Mouse (Mus musculus) NIH3T3 (cell line): ENCODE measurements around the gene Ret.

Source experiments
- DNase-seq: peaks from one replicate; pipeline ENCODE4 v3.0.0-alpha.2; 2012; ENCODE audit warnings: low read depth

Gene Ret

DNA sequence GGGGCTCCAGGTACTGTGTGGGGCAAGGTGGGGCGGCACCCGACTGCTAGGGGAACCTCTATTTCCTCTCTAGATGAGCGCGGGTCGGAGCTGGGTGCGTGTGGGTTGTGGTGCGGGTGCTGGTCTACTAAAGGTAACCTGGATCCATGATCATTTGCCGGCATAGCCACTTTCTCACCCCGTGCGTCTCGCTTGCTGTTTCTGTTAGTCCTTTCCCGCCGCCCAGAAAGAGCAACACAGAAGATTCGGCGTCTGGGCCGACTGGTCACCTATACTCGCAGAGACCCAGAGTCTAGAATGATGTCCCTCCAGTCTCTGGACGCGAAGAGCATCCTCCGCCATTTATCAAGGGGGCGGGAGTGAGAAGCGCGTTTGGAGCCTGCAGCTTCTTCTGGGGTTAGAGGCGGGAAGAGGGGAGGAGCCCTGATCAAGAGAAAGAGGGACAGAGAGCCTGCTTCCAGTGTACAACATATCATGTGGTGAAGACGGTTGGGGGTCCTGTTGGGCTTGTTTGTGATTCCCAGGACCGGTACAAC lies at the start of gene Ret:
TSS of gene Ret (minus strand) at position 279 of the 536 bp plus-strand sequence.
- no peak for DNase-seq

DNA sequence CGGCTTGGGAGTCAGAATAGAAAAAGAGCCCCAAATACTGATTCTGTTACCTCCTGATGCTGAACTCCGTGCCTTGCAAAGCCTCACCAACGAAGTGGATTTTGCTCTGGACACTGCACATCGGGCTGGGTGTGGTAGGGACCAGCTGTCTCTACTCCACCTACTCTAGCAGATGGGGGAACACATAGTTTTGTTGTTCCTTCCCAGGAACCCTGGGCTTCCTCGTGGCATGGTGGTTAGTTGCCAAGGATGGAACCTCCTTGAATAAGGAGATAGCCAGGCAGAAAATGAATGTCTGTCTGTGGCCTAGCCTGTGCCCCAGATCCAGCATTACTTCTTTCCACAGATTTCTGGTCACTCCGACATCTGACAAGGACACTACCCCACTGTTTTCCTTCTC lies 49.6 kb upstream of the Ret start:
- DNase-seq = no peak

GRCm38 (mm10) chr6:118244106-118244505 lies 46.6 kb upstream of the Ret start:
- DNase-seq = no peak

GRCm38 (mm10) chr6:118242941-118243340 lies 45.4 kb upstream of the Ret start:
- DNase-seq = no peak

DNA sequence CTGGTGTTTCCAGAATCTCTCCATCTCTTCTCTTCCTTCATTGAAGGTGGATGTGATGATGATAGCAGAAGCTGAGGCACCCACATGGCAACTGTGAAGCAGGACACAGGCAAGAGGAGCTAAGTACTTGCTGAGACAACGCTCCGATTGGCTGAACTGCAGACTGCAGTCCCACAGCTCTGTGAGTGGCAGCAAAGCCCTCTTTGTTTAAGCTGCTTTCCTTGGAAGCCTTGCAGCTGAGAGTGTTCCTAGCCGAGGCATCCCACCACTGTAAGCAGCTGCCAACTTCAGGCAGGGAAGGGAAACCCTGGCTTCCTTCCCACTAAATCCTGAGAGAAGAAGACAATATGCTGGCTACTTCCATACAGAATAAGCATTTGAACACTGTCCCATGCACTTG lies 28.6 kb upstream of the Ret start:
- DNase-seq = peak; percentile 15

DNA sequence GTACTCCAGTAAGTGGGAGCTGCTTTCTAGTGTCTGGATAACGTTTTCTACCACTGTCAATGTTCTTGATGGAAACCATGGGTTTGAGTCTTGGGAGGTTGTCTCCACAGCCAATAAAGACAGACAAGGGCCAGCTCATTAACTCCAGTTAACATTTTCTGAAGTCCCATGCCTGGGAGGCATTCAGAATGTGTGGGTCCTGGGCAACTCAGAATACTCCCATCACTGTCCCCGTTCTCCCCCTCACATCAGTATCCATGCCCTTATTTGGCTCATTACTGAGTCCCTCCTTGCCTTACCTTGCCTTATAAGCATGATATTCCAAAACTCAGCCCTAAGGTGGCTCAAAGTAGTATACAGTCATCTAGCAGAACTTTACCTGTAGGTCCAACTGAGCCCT lies 25.0 kb upstream of the Ret start:
- DNase-seq = no peak

GRCm38 (mm10) chr6:118215676-118216075 lies 18.2 kb upstream of the Ret start:
- no peak for DNase-seq

DNA sequence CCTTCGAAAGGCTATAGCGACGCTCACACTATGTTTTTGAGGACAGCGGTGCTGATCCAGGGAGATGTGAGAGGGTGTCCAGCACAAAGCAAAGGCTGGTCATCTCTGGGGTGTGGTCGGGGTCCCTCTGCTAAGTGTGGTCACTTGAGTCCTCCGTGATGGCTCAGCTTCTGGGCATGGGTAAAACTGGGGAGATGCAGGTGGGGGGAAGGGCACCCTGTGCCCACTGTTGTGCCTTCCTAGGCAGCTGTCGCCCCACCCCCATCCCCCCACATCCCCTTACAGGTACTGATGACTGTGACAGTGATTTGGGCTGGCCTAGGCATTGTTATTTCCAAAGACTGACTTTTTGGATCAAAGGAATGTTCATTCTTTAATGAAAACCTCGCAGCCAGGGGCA lies 10.8 kb upstream of the Ret start:
- no peak for DNase-seq

- no peak for DNase-seq
Observed at GRCm38 (mm10) chr6:118206386-118206785, 8.9 kb upstream of the Ret start.

- DNase-seq = peak; percentile 89
Observed at GRCm38 (mm10) chr6:118205176-118205890, 7.8 kb upstream of the Ret start.

DNA sequence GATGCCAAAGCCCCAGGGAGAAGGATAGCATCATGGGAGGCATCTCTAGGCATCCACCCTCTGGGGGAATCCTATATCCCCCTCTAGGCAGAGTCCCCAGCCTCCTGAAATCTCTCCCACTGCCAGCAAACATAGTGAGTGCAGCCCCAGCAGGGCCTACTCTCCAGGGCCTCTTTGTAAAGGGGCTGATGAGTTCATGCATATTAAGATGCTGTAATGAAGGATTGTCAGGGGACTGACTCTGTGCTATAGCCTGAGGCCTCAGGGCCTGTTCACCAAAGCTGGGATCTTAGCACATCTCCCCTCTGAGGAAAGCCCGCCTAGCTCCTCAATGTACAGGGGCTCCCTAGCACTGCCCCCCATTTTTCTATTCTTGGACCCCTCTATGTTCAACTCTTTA lies 6.6 kb upstream of the Ret start:
- DNase-seq = no peak

GRCm38 (mm10) chr6:118196751-118197439 lies 623 bp downstream of the Ret start:
- no peak for DNase-seq

DNA sequence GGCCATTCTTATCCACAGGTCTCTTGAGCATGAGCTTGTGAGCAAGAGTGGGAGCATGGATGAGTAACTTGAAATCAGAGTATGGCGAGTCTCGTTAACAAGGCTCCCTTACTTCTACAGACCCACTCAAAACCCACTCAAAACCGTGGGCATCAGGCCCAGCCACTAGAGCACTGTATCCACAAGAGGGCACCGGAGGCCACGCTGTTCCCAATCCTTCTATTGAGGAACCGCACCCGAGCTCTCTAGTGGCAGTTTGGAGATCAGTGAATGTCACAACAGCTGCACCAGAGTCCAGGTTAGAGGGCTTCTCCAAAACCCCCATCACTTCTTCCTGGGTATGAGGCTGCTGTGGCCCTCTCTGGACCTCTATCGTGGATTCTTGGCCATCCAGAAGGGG lies 2.4 kb downstream of the Ret start:
- DNase-seq = peak; percentile 69

- no peak for DNase-seq
Observed at GRCm38 (mm10) chr6:118192882-118193281, 4.6 kb downstream of the Ret start.

DNA sequence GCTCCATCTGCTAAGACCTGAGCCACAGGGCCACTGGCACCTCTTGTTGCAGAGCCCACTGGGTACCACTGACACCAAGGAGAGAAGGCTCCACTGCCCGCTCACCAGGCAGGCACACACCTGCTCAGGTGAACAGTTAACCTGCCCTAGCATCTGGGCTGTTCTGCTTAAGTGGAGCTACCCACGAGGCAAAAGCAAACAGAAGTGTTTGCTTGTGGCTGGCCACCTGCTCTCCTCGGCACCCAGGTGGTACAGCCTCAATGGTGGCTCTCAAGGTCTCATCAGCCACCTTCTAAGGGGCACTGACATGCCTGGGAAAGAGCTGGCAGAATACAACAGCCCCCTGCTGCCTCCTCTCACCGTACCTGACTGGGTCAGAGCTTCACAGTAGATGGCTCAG lies 5.3 kb downstream of the Ret start:
- no peak for DNase-seq

DNA sequence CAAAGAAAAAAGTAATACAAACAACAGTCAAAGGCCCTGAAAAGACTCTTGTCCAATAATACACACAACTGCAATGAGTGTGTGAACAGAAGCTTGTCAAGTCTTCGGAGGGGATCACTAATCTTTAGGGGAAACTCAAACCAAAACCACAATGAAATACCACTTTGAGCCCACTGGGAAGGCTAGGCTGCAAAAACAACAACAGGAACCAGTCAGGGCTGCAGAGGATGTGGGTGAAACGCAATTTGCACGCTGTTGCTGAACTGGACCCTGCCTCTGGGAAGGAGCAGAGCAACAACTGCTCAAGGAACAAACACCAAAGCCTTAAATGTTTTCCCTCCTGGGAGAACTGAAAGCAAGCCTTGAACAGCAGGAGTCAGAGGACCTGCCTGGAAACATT lies 7.8 kb downstream of the Ret start:
- no peak for DNase-seq

- no peak for DNase-seq
Observed at GRCm38 (mm10) chr6:118188599-118188998, 8.9 kb downstream of the Ret start.

DNA sequence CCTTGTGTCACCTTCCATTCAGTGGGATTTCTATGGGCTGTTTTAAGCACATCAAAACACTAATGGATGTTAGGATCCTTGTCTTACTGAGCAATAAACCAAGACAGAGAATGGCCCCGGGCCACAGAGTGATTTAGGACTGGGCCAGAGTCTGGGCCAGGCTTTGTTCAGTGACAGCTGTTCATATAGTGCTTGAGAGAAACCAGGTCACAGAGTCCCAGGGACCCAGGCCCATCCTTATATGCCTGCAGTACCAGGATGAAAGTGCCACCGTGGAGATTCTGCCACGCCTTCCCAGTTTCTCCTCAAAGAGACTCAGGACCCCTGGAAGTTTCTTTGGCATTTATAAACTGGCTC lies 10.3 kb downstream of the Ret start:
- DNase-seq = no peak

- DNase-seq = no peak
Observed at GRCm38 (mm10) chr6:118186620-118187284, 10.8 kb downstream of the Ret start.

- DNase-seq = no peak
Observed at GRCm38 (mm10) chr6:118184126-118184525, 13.4 kb downstream of the Ret start.

- no peak for DNase-seq
Observed at GRCm38 (mm10) chr6:118180085-118180423, 17.5 kb downstream of the Ret start.

DNA sequence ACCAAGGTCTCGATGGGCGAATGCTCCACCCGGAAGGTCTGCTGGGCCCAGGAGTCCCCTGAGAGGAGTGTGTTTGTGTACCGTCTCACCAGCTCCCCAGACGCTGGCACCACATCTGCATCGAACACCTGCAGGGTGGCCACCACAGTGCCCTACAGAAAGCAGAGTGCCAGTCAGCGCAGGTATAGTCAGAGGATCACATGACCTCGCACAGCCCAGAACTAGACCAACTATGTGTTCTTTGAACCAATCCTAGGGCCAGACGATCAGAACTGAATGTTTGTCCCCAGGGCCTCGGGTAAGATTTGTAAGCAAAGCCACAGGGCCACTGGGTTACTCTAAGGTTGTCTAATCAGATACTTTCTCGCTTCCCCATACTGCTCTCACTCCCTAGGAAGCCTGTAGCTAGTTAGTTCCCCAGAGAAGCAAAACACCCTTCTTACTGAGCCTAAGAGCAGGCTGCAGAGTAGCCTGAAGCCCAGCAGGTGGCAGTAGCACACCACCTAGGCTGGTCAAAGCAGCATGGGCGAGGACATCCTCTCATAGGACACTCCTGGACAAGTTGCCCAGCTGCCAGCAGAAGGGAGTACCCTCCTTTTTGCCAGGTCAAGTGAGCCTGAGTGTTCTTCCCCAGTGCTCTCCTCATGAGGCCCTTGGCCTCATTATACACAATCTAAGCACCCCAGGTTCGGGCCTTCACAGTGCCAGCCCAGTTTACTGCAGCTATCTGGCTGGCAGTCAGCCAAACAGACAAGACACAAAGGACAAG lies 18.0 kb downstream of the Ret start:
- peak; percentile 91 for DNase-seq

DNA sequence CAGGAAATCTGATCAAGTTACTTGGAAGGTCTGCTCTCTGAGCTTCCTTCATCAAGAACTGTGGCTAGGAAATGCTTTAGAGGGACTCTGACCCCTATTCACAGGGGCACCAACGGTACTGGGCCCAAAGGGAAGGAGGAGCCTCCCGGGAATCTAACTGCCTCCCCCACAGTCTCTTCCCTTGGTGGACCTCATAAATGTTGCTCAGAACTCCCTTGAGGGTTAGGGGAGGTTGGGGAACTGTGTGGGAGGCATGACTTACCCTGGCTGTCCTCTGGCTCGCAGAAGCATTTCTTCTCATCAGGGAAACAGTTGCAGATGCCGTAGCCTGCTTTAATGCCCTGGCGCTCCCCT lies 23.6 kb downstream of the Ret start:
- no peak for DNase-seq
